Mouse (Mus musculus): ENCODE results near the gene Ppp1r16b.

The Ppp1r16b gene

DNA sequence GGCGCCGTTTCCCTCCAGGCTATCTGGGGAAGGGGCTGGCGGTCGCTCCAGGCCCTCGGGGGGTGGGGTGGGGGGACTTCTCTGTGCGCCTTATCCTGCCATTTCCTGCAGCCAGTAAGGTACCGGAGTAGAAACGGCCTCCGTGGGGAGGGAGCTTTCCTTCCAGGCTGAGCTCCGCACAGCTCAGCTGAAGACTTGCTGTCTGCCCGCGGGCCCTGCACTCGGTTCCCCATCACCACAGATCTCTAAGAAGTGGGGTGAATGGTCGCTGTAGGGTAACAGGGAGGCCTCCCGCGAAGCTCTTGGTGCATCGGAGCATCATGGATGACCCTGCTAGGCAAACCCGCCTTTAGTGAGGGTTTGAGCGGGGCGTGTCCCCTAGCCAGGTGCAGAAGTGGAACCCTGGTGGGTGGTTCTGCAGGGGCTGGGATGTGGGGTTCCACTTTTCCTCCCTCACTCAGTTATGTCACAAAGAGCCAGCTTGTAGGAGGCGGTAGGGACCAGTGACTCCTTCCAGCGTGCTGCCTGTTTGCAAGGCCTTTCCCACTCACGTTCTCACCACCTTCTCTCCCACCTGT is 3.3 kb downstream of the Ppp1r16b start:
- peak in 1 of 2 experiments; percentile 50 for DNase-seq (ENCODE audit: low spot score in 2 of 2)

DNA sequence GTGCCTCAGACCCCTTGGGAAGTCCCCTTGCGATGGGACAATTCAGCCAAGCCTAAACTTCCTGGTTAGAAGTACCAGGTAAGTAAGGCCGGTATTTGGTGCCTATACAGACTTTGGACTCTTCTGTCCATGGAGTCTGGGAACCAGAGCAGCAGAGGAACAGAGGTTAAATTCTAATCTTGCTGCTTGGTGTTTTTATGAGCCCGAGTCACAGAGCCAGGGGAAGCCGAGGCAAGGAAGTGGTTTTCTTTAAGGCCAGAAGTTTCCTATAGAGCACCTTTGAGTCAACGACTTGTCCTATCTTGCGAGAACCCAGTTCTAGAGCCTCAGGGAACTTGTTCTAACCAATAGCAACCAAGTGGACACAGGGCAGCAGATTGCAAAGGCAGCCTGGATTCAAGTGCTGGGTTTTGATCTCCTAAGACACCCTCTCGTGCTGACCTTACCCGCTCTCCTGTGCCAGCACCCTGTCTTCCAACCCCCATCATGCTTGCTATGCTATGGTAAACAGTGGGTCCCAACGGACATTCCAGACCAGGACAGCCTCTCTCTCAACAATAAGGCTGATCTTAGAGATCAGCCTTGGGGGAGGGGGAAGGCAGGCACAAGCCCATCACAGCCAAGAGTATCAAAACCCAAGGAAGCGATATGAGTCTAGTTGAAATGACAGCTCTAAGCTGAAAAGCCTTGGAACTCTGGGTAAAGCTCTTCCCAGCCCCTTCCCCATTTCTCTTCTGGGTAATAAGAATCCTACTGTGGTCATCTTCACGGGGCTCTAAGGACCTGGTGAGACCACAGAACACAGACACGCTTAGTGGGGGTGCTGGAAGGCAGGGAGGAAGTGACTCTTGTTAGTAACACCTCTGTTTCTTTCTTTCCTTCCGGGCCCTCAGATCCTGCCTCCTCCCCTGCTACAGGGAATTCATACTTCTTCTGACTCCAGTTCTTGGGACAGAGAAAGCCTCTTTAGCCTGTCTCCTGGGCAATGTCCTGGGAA is 4.3 kb downstream of the Ppp1r16b start:
- DNase-seq (ENCODE audit: low spot score in 2 of 2): no peak

DNA sequence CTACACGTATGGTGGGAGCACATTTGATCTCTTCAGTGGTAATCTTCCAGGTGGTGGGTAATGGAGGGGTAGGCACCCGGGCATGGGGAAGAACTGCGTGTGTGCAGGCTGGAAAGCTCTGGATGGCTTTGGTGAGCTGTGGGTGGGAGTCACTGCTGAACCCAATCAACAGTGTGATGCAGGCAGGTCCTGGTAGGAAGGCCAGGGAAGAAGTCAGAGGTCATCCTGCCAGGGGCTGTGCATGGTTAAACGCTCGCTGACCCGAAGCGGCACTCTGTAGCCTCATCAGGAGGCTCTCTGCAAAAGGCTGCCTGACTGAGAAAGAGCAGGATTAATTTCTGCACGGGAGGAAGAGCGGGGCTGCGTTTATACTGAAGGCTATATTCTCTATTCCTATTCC is 5.4 kb downstream of the Ppp1r16b start:
- no peak for DNase-seq (ENCODE audit: low spot score in 2 of 2)

DNA sequence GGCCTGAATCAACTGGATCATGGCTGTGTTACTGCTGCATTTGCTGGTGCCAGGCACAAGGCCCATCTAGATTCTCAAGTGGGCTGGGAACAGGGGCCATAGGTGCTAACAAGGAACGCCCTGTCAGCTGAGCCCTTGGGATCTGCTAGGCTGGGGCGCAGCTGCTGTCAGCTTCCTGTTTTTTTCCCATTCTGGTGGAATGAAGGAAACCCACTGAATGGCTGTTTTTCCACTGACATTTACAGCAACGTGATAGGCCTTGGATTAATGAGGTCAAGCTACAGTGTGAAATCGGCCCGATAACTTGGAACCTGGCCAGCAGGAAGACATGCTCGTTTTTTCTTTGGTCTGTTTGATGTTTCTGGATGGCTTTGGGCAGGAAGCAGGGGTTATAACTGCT is 7.6 kb downstream of the Ppp1r16b start:
- no peak for DNase-seq (ENCODE audit: low spot score in 2 of 2)

DNA sequence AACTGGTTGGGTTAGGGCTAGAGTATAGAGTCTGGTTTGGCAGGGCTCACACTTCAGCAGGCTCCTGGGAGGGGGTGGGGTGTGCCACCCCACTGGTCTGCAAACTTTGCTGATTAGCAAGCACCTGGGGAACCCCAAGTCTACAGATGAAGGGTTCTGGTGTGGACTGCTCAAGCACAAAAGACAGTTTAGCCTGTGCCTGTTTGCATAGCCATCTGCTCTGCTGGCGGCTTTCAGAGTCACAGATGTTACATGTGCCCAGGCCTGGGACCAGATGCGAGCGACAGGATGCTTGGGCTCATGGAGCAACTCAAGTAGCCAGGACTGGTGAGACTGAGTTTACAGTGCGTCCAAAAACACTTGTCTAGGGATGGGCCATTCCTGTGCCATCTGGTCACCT is 8.3 kb downstream of the Ppp1r16b start:
- no peak for DNase-seq (ENCODE audit: low spot score in 2 of 2)

DNA sequence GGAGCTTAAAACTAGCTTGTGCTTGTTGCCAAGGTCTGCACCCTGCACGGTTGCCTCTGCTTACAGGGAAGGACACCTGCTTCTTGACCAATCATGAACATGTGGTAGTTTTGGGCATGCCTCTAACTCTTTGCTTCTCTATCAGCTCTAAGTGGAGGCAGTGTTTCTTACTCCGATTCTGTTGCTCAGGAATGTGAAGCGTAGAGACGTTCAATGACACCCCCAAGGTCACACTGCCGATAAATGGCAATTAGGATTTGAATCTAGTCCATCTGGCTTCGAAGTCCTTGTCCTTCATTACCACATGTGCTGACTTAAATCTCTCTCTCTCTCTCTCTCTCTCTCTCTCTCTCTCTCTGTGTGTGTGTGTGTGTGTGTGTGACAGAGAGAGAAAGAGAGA is 8.9 kb downstream of the Ppp1r16b start:
- no peak for DNase-seq (ENCODE audit: low spot score in 2 of 2)

DNA sequence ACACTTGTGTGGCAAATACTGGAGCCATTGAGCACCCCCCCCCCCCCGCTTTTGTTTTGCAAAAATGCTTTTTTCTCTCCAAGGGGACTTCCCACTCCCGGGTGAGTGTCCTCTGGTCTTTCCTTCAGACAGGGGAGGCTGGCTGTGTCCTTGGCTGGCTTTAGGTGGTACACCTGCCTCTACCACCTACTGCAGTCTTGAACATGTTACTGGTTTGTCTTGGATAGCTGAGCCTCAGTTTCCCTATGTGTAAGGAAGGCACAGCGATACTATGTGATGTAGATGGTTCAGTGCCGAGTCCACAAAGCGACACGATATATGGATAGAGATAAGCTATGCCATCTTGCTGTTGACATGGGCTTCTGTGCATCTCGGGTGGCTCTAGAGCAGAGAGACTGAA is 9.6 kb downstream of the Ppp1r16b start:
- no peak for DNase-seq (ENCODE audit: low spot score in 2 of 2)

DNA sequence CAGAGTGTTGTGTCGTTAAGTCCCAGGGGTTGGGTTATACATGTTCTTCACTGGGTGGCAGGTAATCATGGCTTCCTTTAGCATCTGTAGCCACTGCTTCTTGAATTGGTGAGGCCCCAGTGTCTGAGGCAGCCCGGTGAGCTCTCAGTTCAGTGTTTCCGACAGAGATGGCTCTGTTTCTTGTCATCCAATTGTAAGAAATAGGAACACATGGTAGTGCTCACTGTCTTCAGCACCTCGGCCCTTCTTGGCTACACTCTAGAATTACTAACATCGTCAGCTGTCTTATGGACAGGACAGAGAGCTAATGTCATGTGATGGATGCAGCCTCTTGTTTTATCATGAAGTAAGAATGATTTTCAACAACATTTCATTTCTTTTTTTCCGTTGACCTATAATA is 10.0 kb downstream of the Ppp1r16b start:
- DNase-seq (ENCODE audit: low spot score in 2 of 2): no peak

DNA sequence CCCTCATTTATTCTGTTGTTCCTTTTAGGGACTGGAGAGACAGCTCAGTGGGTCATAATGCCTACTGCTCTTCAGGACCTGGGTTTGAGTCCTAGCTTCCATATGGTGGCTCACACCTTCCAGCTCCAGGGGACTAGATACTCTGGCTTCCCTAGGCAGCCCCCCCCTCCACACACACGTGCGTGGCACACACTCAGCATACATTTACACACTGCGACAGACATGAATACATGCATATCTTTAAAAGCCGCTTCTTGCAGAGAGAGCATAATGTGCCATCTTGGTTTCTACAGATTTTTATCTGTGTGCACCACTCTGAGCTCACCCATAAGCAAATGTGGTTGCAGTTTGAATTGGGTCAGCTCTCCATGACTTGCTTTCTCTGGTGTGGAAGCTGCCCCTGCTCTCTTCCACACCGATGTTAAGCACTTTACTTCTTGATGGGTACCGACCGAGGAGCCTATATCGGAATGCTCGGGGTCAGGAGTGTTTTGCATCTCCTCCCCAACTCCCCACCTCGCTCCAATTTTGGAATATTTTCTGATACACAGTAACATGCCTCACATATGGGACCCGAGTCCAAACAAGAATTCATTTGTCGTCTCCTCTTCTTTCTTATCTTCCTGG is 10.8 kb downstream of the Ppp1r16b start:
- DNase-seq (ENCODE audit: low spot score in 2 of 2): no peak

DNA sequence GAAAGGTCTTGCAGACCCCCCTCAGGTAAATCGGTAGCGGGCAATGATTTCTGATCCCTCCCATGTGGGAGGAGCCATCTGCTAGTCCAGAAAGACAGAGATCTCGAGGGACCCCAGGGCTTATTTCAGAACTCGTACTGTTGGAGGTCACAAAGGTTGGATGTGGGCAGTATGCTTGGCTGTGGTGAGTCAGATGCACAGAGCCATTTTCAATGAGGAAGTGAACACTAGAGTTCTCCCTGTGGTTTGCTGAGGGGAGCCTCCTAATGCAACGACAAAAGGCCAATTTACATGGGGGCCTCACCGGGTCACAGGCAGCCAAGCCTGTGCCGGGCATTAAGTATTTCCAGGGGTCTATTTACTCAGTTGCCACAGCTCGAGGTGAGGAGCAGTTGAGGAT is 12.7 kb downstream of the Ppp1r16b start:
- no peak for DNase-seq (ENCODE audit: low spot score in 2 of 2)

DNA sequence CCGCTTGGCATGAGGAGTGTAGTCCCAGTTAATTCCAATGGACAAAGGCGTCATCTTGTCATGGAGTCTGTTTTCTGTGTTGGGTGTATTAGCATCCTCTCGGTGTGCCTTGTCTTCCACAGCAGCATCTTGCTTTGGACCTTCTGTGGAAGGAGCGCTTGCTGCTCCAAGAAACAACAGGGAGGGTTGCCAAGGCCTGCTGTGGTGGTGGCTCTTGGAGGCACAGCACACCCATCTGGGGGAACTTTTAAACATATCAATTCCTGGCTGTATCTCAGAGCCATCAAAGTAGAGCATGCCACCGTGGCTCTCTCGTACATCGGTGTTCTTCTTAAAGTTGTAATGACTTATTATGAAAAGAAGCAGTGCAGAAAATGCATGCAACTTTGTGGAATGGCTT is 13.9 kb downstream of the Ppp1r16b start:
- DNase-seq (ENCODE audit: low spot score in 2 of 2): no peak

DNA sequence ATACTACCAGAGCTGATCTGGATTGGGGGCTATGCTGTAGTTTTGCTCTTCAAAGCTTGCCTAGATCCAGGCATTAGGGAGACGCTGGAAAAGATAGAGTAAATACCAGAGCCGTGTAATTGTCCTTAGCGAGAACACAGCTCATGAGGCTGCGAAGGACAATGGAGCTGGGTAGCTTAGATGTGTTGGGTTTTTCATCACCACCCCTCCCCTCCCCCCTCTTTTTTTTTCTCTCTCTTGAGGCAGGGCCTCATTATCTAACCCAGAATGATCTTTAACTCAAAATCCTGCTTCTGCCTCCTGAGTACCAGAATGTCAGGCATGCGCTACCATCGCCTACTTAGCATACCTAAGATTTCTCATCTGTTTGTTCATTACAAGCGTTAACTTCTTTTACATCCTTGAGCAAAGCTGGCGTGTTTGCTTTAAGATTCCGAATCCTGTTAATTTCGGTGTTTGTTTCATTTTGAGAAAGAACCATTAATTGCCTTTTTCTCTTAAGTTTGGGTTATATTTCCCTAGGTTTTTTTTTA is 15.2 kb downstream of the Ppp1r16b start:
- DNase-seq (ENCODE audit: low spot score in 2 of 2): no peak

DNA sequence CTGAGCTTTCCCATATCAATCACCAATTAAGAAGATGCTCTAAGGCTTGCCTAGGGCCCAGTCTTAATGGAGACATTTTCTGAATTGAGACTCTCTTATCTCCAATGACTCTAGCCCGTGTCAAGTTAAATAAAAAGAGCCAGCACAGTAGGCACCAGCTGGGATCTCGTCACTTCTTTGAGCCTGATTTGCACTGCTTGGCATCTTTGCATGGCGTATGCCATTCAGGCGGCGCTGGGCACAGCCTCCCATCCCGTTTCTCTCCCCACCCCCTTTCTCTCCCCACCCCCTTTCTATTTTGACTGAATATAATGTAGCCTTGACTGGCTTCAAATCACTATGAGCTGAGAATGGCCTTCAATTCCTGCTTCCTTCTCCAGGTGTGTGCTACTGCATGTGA is 16.5 kb downstream of the Ppp1r16b start:
- DNase-seq (ENCODE audit: low spot score in 2 of 2): no peak

DNA sequence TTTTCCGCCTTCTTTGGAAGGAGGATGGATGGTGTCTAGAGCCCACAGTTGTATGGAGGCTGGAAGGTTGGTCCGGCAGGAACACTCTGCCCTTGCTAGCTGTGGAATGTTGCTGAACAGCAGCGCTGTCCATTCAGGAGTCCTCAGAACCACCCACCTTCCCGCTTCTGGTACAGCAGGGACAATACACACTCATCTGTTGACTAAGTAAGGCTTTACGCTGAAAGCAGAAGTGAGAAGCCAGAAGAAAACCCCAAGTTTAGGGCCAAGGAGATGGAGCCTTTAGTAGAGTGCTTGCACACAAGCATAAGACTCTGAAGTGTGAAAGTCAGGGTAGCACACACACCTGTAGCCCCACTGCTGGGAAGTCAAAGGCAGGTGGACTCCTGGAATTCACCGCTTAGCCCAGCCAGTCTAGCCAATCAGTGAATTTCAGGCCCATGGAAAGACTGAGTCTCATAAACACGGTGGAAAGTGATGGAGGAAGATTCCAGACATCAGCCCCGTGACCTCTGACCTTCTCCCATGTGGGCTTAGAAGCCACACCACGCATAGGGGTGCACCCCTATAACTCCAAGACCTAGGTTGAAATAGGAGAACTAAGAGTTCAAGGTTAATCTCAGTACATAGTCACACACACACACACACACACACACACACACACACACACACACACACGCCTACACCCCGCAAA is 17.3 kb downstream of the Ppp1r16b start:
- DNase-seq (ENCODE audit: low spot score in 2 of 2): no peak

DNA sequence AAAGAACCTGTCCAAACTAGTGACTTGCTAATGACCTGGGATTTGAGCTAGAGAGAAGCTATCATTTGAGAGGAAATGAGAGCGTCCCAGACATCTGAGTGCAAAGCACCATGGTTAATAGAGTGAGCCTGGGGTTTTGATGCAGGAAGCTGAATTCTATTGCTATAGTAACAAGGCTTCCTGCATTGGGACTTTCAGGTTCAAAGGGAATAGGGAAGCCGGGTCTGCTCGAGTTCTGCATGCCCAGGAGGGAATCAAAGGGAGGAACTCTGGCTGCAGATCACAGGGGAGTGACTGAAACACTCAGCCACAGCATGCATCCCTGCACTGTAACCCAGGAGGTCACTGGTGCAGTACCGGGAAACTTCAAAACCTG is 17.8 kb downstream of the Ppp1r16b start:
- no peak for DNase-seq (ENCODE audit: low spot score in 2 of 2)

DNA sequence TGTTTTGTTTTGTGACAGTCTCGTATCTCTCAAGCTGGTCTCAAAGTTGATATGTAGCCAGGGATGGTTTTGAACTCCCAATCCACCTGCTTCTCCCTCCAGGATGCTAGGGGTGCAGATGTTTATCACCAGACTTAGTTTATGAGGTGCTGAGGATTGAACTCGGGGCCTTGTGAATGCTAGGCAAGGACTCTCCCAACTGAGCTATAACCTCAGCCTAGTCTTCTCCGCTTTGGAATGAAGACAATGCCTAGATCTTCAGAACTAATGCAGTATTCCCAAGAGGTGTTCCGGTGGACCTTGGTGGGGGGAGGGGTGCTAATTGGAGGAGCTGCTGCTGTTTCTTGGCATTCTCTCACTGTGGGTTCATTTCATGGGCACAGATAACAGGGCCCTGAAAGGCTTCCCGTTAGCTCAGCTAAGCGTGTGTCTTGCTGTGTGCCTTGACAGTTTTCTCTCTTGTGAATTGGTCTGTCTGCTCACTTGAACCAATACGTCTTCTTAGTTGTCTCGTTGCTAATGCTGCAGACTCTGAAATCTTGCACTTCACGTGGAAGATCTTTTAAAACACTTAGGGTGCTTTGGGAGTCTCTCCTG is 19.1 kb downstream of the Ppp1r16b start:
- DNase-seq (ENCODE audit: low spot score in 2 of 2): no peak

DNA sequence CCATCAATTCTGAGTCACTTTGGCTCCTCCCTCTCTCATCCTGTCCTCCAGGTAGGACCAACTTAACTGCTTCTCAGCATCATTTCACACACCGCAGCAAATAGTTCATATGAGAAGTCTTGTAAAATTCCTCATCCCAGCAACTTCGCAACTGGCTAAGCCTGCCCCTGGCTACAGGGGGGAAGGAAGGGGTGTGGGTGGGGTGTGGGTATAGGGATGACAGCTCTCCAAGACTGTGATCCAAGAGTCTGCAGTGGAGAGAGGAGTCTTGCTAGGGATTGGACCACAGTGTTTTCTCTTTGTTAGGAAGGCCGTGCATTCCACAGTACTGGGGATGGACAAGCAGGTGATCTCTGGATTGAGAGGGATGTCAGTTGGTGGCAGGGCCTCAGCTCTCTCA is 19.7 kb downstream of the Ppp1r16b start:
- DNase-seq (ENCODE audit: low spot score in 2 of 2): no peak

DNA sequence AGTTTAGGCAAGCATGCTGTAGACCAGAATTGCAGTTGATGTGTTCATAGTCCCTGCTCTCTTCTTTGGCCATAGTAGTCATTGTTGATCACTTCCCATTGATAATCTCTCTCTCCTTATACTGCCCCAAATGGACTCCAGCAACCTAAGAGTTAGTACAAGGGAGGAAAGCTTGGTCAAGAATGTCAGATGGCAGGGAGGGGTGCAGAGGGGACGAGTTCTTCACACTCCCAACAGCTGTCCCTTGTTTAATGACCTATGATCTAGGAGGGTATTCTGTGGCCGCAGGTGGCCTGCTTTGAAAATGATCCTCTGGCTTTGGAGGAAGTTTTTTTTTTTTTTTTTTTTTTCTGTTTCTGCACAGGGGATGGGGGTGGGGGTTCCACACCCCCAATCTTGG is 21.2 kb downstream of the Ppp1r16b start:
- DNase-seq (ENCODE audit: low spot score in 2 of 2): no peak

DNA sequence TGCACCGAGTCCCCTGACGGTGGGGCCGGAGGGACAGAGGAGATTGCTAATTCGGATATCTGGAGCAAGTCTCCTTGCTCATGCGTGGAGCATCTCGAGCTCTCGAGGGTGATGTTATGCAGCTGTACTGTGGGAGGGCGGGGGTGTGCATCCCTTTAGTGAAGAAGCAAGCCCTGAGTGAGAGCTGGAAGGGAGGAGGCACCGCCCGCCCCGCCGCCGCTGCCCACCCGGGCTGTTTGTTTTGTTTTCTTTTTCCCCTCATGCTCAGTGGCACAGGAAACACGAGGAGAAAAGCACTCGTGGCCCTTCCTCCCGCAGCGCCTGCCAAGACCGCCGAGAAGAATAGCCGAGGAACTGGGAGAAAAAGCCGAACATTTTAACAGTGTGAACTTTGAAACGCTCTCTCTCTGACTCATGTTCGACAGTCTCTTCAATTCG is 22.6 kb downstream of the Ppp1r16b start:
- DNase-seq (ENCODE audit: low spot score in 2 of 2): peak; percentile 79 to 83

DNA sequence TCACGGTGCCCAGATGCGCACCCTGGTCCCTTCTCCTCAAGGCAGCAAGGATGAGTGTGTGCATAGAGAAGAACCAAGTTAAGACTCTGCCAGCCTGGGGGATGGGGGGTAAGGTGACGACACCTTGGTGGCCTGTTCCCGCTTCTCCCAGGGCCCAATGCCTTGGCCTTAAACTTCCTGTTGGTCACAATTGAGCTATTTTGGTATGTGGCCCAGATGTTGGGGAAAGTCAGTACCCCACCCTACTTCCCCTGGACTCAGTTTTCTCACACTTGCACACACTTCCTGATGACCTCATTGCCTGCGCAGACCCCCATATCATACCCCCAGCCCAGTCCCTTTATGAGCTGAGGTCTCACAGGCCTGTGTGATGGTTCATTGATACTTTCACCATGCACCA is 23.9 kb downstream of the Ppp1r16b start:
- no peak for DNase-seq (ENCODE audit: low spot score in 2 of 2)

DNA sequence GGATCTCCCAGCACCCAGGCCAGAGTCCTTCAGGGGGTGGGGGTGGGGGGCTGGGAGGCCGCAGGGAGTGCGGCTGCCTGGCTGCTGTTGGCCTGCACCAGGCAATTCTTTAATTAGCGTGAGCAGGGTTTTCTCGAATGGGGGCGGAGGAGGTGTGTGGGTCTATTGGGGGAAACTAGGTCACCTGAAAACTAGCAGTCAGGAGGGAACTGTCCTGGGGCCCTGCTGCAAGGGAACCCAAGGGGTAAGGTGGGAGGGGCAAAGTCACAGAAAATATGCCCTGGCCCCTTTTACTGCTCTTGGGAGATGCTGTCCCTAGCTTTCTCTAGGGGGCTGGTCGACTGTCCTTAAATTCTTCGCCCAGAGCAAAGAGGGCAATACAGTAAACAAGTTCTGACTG is 24.4 kb downstream of the Ppp1r16b start:
- DNase-seq (ENCODE audit: low spot score in 2 of 2): no peak

DNA sequence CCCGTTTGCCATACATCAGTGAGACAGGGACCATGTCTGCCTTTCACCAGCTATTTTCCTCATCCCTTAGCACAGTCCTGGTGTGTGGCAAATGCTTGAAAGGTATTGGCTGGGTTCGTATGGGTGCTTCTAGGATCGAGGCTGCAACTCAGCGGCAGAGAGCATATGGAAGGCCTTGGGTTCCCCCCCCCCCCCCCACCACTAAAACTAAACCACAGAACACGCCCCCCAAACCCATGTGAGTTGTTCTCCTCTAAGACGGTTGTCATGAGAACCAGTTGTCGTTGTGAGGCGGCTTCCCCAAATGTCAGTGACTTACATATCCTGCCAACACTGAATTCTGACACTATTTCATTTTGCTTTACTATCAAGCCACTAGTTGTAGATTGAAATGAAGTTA is 24.9 kb downstream of the Ppp1r16b start:
- no peak for DNase-seq (ENCODE audit: low spot score in 2 of 2)

Data from left cerebral cortex, adult 9 months (tissue).